Mouse (Mus musculus): Measurements from ENCODE around the gene Wfdc8. TPM values are rescaled to one million over a fixed set of nuclear protein-coding genes. Genes with fewer than 3 reads are reported as not detected.

Gene Wfdc8
- total RNA-seq, 2 experiments from 2014 or later = 0.09 TPM; not detected in 1

- DNase-seq = peak; percentile 16
Measured at GRCm38 (mm10) chr2:164562391-164563188, 50.8 kb downstream of the Wfdc8 start, which contains the start of gene Wfdc2. TSS of gene Wfdc2 (plus strand) at chr2:164562413.

- DNase-seq = peak; percentile 45
Measured at GRCm38 (mm10) chr2:164560106-164560505, 53.3 kb downstream of the Wfdc8 start.

- DNase-seq = no peak
Measured at GRCm38 (mm10) chr2:164558991-164559645, 54.3 kb downstream of the Wfdc8 start.

GRCm38 (mm10) chr2:164558426-164558825 is 55.0 kb downstream of the Wfdc8 start:
- DNase-seq = no peak

- DNase-seq = no peak
Measured at GRCm38 (mm10) chr2:164551502-164551901, 61.9 kb downstream of the Wfdc8 start.

- DNase-seq = no peak
Measured at GRCm38 (mm10) chr2:164550895-164551269, 62.5 kb downstream of the Wfdc8 start.

GRCm38 (mm10) chr2:164549963-164550894 is 63.2 kb downstream of the Wfdc8 start:
- DNase-seq = no peak

GRCm38 (mm10) chr2:164549338-164549737 is 64.1 kb downstream of the Wfdc8 start:
- no peak for DNase-seq

Other genes starting within 250 kb of the Wfdc8 start
- 10 to 100 TPM in 1 of 2 experiments, 1 to 10 TPM in 1; 9.1 to 13.2 TPM for gene Slpi, start 224.5 kb downstream of the Wfdc8 start, total RNA-seq (2021)
- gene Rbpjl, start 210.5 kb downstream of the Wfdc8 start, total RNA-seq (2021) = under 1 TPM in 1 of 2 experiments, not detected in 1; 0.15 TPM
- gene Matn4, start 208.5 kb downstream of the Wfdc8 start, total RNA-seq (2021) = 1 to 10 TPM; 2.3 to 2.7 TPM
- gene Sdc4, start 169.7 kb downstream of the Wfdc8 start, total RNA-seq (2021) = 100 to 1,000 TPM; 101 to 246 TPM
- gene Sys1, start 156.7 kb downstream of the Wfdc8 start, total RNA-seq (2021) = 10 to 100 TPM; 31.7 to 34.5 TPM
- gene Gm20458, start 152.7 kb downstream of the Wfdc8 start, total RNA-seq (2021) = 1 to 10 TPM; 2.5 to 4.8 TPM
- not detected for gene Trp53tg5, start 139.9 kb downstream of the Wfdc8 start, total RNA-seq (2021)
- 10 to 100 TPM; 13.1 to 20.5 TPM for gene Dbndd2, start 127.5 kb downstream of the Wfdc8 start, total RNA-seq (2021)
- 10 to 100 TPM; 87.4 to 93.0 TPM for gene Pigt, start 116.1 kb downstream of the Wfdc8 start, total RNA-seq (2021)
- gene Wfdc2, start 51.2 kb downstream of the Wfdc8 start, total RNA-seq (2021) = 1 to 10 TPM; 1.9 to 2.9 TPM
- gene Spint3, start 40.2 kb downstream of the Wfdc8 start, total RNA-seq (2021) = not detected
- 1 to 10 TPM in 1 of 2 experiments, under 1 TPM in 1; 0.51 to 1.0 TPM for gene Wfdc6a, start 28.2 kb downstream of the Wfdc8 start, total RNA-seq (2021)
- gene Eppin, start 20.0 kb downstream of the Wfdc8 start, total RNA-seq (2021) = not detected
- not detected for gene Wfdc6b, start 104 bp downstream of the Wfdc8 start, total RNA-seq (2021)
- not detected for gene Wfdc16, start 25.2 kb upstream of the Wfdc8 start, total RNA-seq (2021)
- gene Wfdc10, start 42.4 kb upstream of the Wfdc8 start, total RNA-seq (2021) = not detected
- not detected for gene Wfdc9, start 43.0 kb upstream of the Wfdc8 start, total RNA-seq (2021)
- not detected for gene Wfdc11, start 60.5 kb upstream of the Wfdc8 start, total RNA-seq (2021)
- gene Wfdc13, start 71.5 kb upstream of the Wfdc8 start, total RNA-seq (2021) = not detected
- not detected for gene Spint4, start 84.9 kb upstream of the Wfdc8 start, total RNA-seq (2021)
- not detected for gene Spint5, start 101.7 kb upstream of the Wfdc8 start, total RNA-seq (2021)
- under 1 TPM; 0.54 to 0.70 TPM for gene Wfdc3, start 132.3 kb upstream of the Wfdc8 start, total RNA-seq (2021)
- gene Dnttip1, start 132.4 kb upstream of the Wfdc8 start, total RNA-seq (2021) = 10 to 100 TPM; 39.1 to 42.1 TPM
- gene Ube2c, start 156.3 kb upstream of the Wfdc8 start, total RNA-seq (2021) = 10 to 100 TPM; 28.1 to 33.7 TPM
- 100 to 1,000 TPM; 221 to 908 TPM for gene Tnnc2, start 166.3 kb upstream of the Wfdc8 start, total RNA-seq (2021)
- 10 to 100 TPM; 36.9 to 39.0 TPM for gene Snx21, start 172.2 kb upstream of the Wfdc8 start, total RNA-seq (2021)
- gene Acot8, start 191.3 kb upstream of the Wfdc8 start, total RNA-seq (2021) = 10 to 100 TPM; 28.6 to 33.9 TPM
- 1 to 10 TPM; 4.0 to 4.1 TPM for gene Zswim3, start 191.5 kb upstream of the Wfdc8 start, total RNA-seq (2021)
- 1 to 10 TPM; 6.9 to 8.5 TPM for gene Zswim1, start 209.1 kb upstream of the Wfdc8 start, total RNA-seq (2021)
- not detected for gene Spata25, start 214.9 kb upstream of the Wfdc8 start, total RNA-seq (2021)
- 100 to 1,000 TPM; 100 to 103 TPM for gene Ctsa, start 219.2 kb upstream of the Wfdc8 start, total RNA-seq (2021)
- 1 to 10 TPM; 3.4 to 8.0 TPM for gene Neurl2, start 219.8 kb upstream of the Wfdc8 start, total RNA-seq (2021)
- 10 to 100 TPM; 31.5 to 36.6 TPM for gene Pltp, start 244.1 kb upstream of the Wfdc8 start, total RNA-seq (2021)